Mouse (Mus musculus) liver, postnatal 0 days (tissue): ENCODE measurements around the gene N4bp2l2. TPM values are rescaled to one million over a fixed set of nuclear protein-coding genes. Genes with fewer than 3 reads are reported as not detected.
"Not testable (repeated sequence)": the region's sequence is repeated elsewhere in the genome, so short reads cannot be mapped to it uniquely, and the experiment has no call there.

Source experiments
- ATAC-seq: fragments of 200-750 bp; cut with Nextera tagmentation; 2 replicates; pipeline ENCODE4 v1.8.0; 2017; ENCODE audit warnings: mild to moderate bottlenecking, moderate library complexity
- DNase-seq: peaks from one replicate; pipeline ENCODE4 v3.0.0-alpha.2; 2016
- H3K27ac ChIP-seq: fragments of 300-500 bp; sonication (generic); 2 replicates; pipeline ENCODE4 v1.5.1; 2014; ENCODE audit warnings: antibody characterized with exemption, moderate library complexity, mild to moderate bottlenecking, low read depth
- H3K27me3 ChIP-seq: fragments of 300-500 bp; sonication (generic); 2 replicates; pipeline ENCODE4 v1.6.1; 2014; ENCODE audit warnings: low read length, control low read depth, mixed read lengths; ENCODE audit not compliant: insufficient read depth
- H3K36me3 ChIP-seq: fragments of 300-500 bp; sonication (generic); replicated peaks from 2 replicates; pipeline ENCODE4 v1.6.1; 2014; ENCODE audit warnings: mild to moderate bottlenecking, control low read depth, low read length, moderate library complexity, mixed read lengths; ENCODE audit not compliant: insufficient read depth
- H3K4me1 ChIP-seq: fragments of 300-500 bp; sonication (generic); 2 replicates; pipeline ENCODE4 v1.6.1; 2014; ENCODE audit warnings: antibody characterized with exemption, mild to moderate bottlenecking, control low read depth; ENCODE audit not compliant: insufficient read depth
- H3K4me2 ChIP-seq: fragments of 300-500 bp; sonication (generic); 2 replicates; pipeline ENCODE4 v1.6.1; 2014; ENCODE audit warnings: low read depth, mild to moderate bottlenecking, low read length, moderate library complexity, mixed read lengths
- H3K4me3 ChIP-seq: fragments of 300-500 bp; sonication (generic); 2 replicates; pipeline ENCODE4 v1.5.1; 2014; ENCODE audit warnings: low read depth, low read length
- H3K9ac ChIP-seq: fragments of 300-500 bp; sonication (generic); replicated peaks from 2 replicates; pipeline ENCODE4 v1.6.1; 2014; ENCODE audit warnings: mild to moderate bottlenecking, moderate library complexity
- H3K9me3 ChIP-seq: fragments of 300-500 bp; sonication (generic); 2 replicates; pipeline ENCODE4 v1.6.1; 2016; ENCODE audit warnings: mild to moderate bottlenecking, control low read depth, low read length, mixed read lengths
- CTCF ChIP-seq: sonication (generic); IDR thresholded peaks from 2 replicates; pipeline ENCODE4 v1.5.1; 2016; ENCODE audit warnings: antibody characterized with exemption, low read depth
- EP300 ChIP-seq: IDR thresholded peaks from 2 replicates; pipeline ENCODE4 v1.6.1; 2016; ENCODE audit warnings: antibody characterized with exemption, low read depth, mild to moderate bottlenecking
- WGBS: fragments of 180-500 bp; shearing (Covaris S2); extraction: QIAGEN DNeasy Blood & Tissue Kit; methylation state at CpG from one replicate; pipeline ENCODE4 v1.1.7; 2014; ENCODE audit not compliant: insufficient replicate concordance; 5-methylcytosine and 5-hydroxymethylcytosine counted together
- polyA plus RNA-seq: library from polyadenylated mRNA; unstranded; fragments of >200 nt; fragmentation: Nextera tagmentation; extraction: Ambion mirVana; gene quantifications from 2 replicates; pipeline ENCODE4 v1.2.1, GENCODE M21; 2015

N4bp2l2 gene
- polyA plus RNA-seq, result 21.4 and 24.7 TPM in 2 replicates

GRCm38 (mm10) chr5:150666133-150666739 is at the start of gene N4bp2l2:
N4bp2l2 (minus strand) TSS chr5:150666183.
- WGBS, result 87% methylated on average over 8 of the region's 9 CpGs
- H3K9ac ChIP-seq, result peak within 1 kb of the TSS; percentile 89

GRCm38 (mm10) chr5:150713431-150713830 is 47.4 kb upstream of the N4bp2l2 start:
- no peak overlapping the region for H3K4me2 ChIP-seq
- no peaks in the 10 kb centered on the region for H3K36me3 ChIP-seq
- no peak overlapping the region for H3K9ac ChIP-seq
- H3K4me1 ChIP-seq, result no peaks in the 10 kb centered on the region
- no peak overlapping the region for H3K27ac ChIP-seq
- no peaks in the 10 kb centered on the region for H3K27me3 ChIP-seq
- no peak overlapping the region for H3K4me3 ChIP-seq
- H3K9me3 ChIP-seq, result no peaks in the 10 kb centered on the region
- no peak for ATAC-seq
- DNase-seq, result no peak
- TF ChIP-seq CTCF (no peak), EP300 (no peak)

More at GRCm38 (mm10) chr5:150666133-150666739, at the start of gene N4bp2l2:
- peaks cover 13% of the 10 kb centered on the region for H3K4me1 ChIP-seq
- peak within 1 kb of the TSS; percentile 98 for H3K27ac ChIP-seq
- ATAC-seq, H3K27me3 ChIP-seq, DNase-seq, H3K9me3 ChIP-seq: not testable (repeated sequence)
- peak within 1 kb of the TSS; percentile 66 for H3K4me2 ChIP-seq
- H3K4me3 ChIP-seq, result peak within 1 kb of the TSS; percentile 89
- H3K36me3 ChIP-seq, result peaks cover 13% of the 10 kb centered on the region

- no peak for ATAC-seq
- 90% methylated on average over 4 of the region's 4 CpGs for WGBS
- TF ChIP-seq CTCF, result no peak
- TF ChIP-seq EP300, result no peak
Measured at GRCm38 (mm10) chr5:150711503-150711902, 45.5 kb upstream of the N4bp2l2 start.

GRCm38 (mm10) chr5:150707181-150707580 is 41.2 kb upstream of the N4bp2l2 start:
- not testable (repeated sequence) for H3K9me3 ChIP-seq, DNase-seq, H3K36me3 ChIP-seq, H3K4me3 ChIP-seq, H3K4me2 ChIP-seq, H3K9ac ChIP-seq, H3K4me1 ChIP-seq, H3K27ac ChIP-seq, H3K27me3 ChIP-seq
- ATAC-seq, result peak; percentile 79
- WGBS, result 59% methylated on average over 3 of the region's 3 CpGs

More at GRCm38 (mm10) chr5:150711503-150711902, 45.5 kb upstream of the N4bp2l2 start:
- H3K9me3 ChIP-seq, result no peaks in the 10 kb centered on the region
- H3K27ac ChIP-seq, result no peak overlapping the region
- no peak for DNase-seq
- H3K4me3 ChIP-seq, result no peak overlapping the region
- no peaks in the 10 kb centered on the region for H3K36me3 ChIP-seq
- no peak overlapping the region for H3K9ac ChIP-seq
- no peak overlapping the region for H3K4me2 ChIP-seq
- H3K27me3 ChIP-seq, result no peaks in the 10 kb centered on the region
- H3K4me1 ChIP-seq, result peaks cover 3% of the 10 kb centered on the region

- not testable (repeated sequence) for H3K36me3 ChIP-seq, H3K27ac ChIP-seq, DNase-seq, H3K4me2 ChIP-seq, H3K27me3 ChIP-seq, H3K4me3 ChIP-seq, H3K9me3 ChIP-seq, H3K4me1 ChIP-seq, H3K9ac ChIP-seq, ATAC-seq
- WGBS, result 67% methylated on average over 1 of the region's 1 CpGs
Measured at GRCm38 (mm10) chr5:150706651-150707050, 40.7 kb upstream of the N4bp2l2 start.

GRCm38 (mm10) chr5:150702714-150703113 is 36.7 kb upstream of the N4bp2l2 start:
- no peak for ATAC-seq
- H3K4me2 ChIP-seq, result no peak overlapping the region
- H3K27ac ChIP-seq, result no peak overlapping the region
- DNase-seq, result peak; percentile 35
- H3K9ac ChIP-seq, result no peak overlapping the region
- H3K27me3 ChIP-seq, result no peaks in the 10 kb centered on the region
- H3K4me3 ChIP-seq, result no peak overlapping the region
- WGBS, result 39% methylated on average over 2 of the region's 2 CpGs
- TF ChIP-seq CTCF (peak; percentile 68), EP300 (no peak)
- H3K36me3 ChIP-seq, result no peaks in the 10 kb centered on the region
- H3K4me1 ChIP-seq, result peaks cover 3% of the 10 kb centered on the region
- no peaks in the 10 kb centered on the region for H3K9me3 ChIP-seq

GRCm38 (mm10) chr5:150693277-150693676 is 27.3 kb upstream of the N4bp2l2 start:
- WGBS, result 94% methylated on average over 2 of the region's 2 CpGs
- H3K27me3 ChIP-seq, result no peaks in the 10 kb centered on the region

More at GRCm38 (mm10) chr5:150693277-150693676, 27.3 kb upstream of the N4bp2l2 start:
- no peak overlapping the region for H3K9ac ChIP-seq
- no peak overlapping the region for H3K4me2 ChIP-seq
- no peaks in the 10 kb centered on the region for H3K9me3 ChIP-seq
- H3K27ac ChIP-seq, result no peak overlapping the region
- no peak for TF ChIP-seq CTCF
- no peak for TF ChIP-seq EP300
- no peak overlapping the region for H3K4me3 ChIP-seq
- H3K36me3 ChIP-seq, result peaks cover 4% of the 10 kb centered on the region; the same call in 1 of the 2 replicates
- no peaks in the 10 kb centered on the region for H3K4me1 ChIP-seq
- ATAC-seq (no peak), DNase-seq (no peak)
